Mouse (Mus musculus) lung, postnatal 25 days (tissue): ENCODE measurements at regions not wholly inside any gene's neighbourhood (a gene's known extent, or its start where the extent isn't known, plus 50 kb on each side); places are given as distances from the start of the nearest gene placed in this dataset.
A peak's percentile ranks its signal among the peaks of the same experiment; 100 is the strongest.
"Not testable (repeated sequence)": the region's sequence is repeated elsewhere in the genome, so short reads cannot be mapped to it uniquely, and the experiment has no call there.

Experiments used
- DNase-seq: peaks from one replicate; pipeline ENCODE4 v3.0.0; 2022; ENCODE audit warnings: low spot score

DNA sequence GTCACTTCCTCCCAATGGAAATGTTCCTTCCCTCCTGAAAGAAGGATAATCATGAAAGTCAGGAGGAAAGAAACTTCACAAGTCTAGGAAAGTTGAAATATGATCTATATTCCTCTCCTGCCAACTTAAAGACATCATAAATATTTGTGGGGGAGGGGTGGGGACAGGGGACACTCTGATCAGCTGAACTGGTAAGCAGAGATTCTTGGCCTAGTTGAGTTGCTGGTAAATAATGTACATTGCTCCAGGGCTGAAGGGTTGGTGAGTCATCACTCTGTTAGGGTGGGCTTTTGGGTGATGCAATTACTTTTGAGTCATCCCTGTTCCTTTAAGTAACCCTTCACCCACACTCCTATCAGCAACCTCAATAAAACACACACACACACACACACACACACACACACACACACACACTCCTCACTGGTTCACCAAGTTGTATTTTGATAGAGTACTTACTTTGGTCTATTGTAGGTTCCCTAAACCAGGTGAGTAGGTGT is 56.0 kb downstream of the Ccdc71l start:
- no peak for DNase-seq

DNA sequence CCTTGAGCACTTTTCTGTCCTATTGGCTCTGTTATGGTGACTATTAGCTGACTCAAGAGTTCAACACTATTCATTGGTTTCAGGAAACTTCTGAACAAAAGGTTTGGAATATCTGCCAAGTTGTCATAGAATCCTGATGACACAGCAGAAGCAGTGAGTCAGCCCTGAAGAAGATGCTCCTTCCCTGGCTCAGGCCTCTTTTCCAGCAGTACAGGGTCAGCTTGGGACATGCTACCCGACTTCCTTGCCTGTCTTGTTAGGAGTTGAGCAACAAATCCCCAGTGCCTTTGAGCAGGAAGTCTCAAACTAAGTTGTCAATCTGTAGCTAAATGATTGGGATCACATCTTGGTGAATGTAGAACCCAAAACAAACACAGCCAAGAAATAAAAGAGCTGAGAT is 56.6 kb downstream of the Ccdc71l start:
- DNase-seq = no peak

DNA sequence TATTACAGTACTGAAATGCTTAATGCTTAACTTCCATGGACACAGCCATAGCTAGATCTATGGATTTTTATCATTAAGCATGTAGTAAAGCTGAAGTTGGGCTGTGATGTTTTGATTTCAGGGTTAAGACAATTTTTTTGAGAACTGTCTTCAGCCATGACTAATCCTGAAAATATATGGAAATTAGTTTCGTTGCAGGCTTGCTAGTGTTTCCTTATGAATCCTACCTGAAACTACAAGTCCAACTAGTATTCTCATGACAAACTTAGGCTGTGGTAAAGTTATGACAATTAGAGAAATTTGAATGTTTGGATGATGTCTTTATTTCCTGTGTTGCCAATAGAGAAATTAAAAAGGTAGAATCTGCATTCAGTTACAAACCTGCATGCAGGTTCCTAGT is 59.7 kb downstream of the Ccdc71l start:
- DNase-seq = no peak

DNA sequence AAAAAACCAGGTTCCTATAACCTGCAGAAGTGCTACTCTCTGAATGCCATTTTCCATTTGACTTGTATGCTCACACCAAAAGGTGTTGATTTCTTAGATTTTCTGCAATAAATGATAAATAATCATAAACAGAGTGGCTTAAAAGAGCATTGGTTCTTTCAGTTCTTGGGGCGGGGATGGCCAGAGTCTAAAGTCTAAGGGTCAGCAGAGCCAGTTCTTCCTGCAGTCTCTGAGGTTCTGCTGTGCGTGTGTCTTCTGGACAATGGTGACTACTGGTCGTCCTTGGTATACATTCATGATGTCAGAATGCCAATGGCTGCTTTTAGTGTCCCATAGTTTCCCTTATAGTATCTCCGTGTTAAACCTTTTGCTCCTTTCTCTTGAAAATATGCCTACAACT is 66.3 kb downstream of the Ccdc71l start:
- no peak for DNase-seq

DNA sequence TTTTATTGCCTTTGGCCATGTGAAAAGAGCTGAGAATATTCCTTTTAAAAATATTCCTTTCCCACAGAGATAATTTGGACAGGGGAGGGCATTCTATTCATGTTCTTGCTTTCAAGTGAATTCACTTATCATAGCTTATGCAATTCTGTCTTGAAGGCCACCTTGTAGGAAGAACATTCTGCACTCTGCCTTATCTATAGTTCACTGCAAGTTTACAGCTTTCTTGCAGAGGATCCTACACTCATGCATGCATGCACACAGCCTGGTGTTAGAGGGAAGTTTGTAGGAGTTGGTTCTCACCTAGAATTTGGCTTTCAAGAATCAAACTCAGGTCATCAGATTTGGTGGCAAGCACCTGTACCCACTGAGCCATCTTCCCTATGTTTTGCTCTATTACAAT is 67.4 kb downstream of the Ccdc71l start:
- no peak for DNase-seq

DNA sequence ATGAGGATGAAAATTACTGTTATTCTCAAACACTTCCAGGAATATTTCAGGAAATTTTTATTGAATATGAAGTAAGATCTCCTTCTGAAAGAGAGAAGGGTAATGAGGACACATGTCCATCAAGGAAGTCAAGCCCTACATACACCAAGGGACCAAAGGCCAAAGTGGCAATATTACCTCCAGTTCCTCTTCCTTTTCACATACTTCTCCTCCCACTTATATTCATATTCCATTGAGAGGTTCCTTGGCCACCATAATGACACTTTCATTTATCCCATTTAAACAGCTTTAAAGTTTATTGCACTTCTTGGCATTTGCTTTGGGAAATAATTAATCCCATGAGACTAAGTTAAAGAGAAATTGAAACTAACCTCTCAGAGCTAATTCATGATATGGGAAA is 70.9 kb downstream of the Ccdc71l start:
- DNase-seq = no peak

DNA sequence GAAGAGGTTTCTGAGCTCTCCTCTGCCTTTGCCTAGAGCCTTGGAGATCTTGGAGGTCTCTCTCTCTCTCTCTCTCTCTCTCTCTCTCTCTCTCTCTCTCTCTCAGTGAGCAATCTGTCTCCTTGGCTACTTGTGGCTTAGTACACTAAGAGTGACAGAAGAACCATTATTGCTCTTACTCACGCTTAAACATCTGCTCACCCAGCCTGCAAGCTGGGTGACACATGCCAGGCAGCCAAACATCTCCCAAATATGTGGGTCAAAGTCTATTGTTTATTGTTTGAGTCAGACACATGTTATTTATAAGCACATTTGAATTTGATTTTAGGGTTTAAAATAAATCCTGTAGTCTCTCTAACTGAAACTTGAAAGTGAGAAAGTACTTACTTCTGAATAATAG is 72.7 kb downstream of the Ccdc71l start:
- DNase-seq = no peak

DNA sequence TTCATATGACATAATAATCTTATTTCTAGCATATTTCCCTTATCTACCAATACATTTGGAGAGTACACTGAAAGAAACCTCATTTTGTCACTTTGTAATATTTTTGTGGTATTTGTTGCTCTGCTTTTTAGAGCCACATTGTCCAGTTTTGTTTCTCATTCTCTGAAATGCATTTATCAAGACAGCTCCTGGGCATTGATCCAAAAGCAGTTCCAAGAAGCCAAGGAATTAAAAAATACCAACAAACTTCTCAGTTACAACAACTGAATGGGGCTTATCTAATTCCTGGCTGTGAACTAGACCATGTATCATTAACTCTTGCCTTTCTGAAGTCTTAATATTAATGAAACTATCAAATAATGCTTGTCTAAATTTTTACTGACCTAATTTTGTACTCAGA is 76.3 kb downstream of the Ccdc71l start:
- peak; percentile 23 for DNase-seq

DNA sequence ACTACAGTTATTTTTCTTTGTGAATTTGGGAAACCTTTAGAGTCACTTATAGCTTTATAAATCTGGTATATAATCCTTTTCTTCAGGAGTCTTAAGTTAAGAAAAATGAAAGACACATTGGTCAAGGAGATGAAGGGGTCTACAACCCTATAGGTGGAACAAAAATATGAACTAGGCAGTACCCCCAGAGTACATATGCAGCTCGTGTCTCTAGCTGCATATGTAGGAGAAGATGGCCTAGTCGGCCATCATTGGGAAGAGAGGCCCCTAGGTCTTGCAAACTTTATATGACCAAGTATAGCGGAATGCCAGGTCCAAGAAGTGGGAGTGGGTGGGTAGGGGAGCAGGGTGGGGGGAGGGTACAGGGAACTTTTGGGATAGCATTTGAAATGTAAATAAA is 76.7 kb downstream of the Ccdc71l start:
- not testable (repeated sequence) for DNase-seq

DNA sequence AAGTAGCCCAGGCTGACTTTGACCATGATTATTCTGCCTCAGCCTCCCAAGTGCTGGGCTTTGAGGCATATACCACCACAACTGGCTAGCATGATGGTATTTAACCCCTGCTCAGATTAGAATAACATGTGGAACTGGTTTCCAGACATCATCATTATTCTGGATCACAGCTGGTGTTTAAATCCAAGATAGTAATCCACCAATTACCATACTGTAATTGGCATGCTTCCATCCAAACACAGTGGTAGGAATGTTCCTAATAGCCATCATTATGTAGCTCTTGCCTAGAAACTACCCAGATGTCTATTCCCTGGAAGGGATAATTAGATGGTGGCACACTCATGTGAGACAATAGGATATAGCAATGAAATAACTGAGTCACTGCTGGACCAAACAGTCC is 77.4 kb downstream of the Ccdc71l start:
- no peak for DNase-seq

DNA sequence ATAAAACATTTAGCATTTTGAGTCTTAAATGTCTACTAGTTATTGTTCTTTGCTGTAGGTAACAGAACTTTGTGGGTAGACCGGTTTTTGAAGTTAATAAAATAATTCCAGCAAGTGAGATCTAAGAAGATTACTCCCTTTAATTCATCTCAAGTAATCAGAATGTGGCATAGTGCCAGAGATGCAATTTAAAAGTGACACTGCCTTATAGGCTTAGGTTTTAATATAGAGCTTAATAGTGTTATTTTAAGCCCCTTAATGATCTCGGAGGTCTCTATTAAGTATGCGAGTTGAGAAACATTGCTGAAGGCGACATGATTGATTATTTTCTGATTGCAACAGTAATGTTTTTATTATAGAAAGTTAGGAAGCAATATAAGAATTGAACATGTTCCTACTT is 78.3 kb downstream of the Ccdc71l start:
- DNase-seq = no peak

DNA sequence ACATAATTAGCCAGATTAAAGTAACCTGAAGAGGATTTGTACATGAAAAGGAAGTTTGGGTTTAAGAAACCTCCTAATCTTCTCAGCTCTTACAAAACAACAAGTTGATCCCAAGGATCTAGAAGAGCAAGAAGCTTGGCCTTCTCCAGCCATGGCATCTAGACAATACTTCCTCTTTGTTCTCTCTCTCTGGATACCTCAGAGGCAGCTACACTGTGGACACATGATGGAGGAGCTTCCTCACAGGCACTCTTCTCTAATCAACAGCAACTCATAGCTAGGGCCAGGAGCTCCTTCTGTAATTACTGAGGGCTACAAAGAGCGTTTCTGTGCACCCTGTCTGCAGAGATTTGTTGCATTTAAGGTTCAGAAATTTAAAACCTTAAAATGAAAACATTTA is 79.9 kb downstream of the Ccdc71l start:
- DNase-seq = no peak

DNA sequence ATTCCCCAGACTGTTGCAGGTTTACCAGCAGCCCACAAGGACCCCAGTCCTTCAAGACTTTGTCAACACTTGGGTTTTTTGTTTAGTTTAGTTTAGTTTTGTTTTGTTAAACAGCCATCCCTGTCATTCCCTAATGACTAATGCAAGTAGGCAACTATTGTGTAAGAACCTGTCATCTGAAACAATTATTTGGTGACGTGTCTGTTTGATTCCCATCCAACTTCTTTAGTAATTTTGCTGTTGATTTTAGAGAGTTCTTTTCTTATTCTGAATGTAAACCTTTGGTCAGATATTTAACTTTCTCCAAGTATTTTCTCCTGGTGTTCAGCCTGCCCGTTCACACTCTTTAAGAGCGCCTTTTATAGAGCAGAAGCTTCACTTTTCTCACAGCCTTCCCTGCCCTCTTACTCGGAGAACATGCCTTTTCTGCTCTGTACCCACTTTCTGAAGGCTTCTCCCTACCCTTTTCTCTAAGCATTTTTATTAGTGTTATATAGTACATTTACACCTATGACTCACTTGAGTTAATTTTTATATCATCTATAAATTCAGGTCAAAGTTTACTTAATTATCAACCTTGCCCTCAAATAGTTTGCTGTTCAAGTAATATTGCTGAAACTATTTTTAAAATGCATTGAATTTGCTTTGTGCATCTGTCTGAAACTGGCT is 82.0 kb downstream of the Ccdc71l start:
- no peak for DNase-seq

DNA sequence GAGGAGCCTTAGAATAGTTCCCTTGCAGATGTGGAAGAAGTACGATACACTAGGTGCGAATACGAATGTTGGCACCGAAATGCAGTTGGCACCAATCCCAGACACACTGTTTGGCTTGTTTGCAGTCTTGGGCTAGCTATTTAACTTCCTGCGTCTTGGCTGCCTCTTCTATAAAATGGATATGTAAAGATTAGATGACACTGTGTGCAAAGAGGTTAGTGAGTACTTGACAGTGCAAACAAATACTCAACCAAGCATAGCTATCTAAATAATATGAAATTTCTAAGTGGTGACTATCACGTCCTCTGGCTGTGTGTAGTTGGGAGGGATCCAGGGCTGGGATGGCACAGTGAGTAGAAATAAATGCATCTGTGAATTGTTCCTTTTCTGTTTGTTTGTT is 86.9 kb downstream of the Ccdc71l start:
- DNase-seq = peak; percentile 72

DNA sequence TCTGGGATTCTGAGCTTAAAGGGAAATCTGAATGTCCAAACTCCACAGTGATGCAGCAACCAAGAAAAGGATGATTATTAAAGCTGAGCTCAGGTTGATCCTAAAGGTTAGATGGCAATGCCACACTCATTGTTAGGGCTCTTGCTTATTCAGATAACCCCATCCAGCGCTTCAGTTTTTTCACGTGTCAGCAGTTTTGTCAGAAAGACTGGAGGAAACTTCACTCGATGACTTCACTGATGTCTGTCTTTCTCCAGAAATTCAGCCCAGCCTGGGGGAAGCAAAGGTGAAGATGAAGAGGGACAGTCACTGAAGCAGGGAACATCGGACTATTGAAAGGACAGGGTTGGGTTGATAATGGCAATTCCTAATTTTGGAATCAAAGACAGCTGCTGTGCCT is 91.4 kb downstream of the Ccdc71l start:
- no peak for DNase-seq

DNA sequence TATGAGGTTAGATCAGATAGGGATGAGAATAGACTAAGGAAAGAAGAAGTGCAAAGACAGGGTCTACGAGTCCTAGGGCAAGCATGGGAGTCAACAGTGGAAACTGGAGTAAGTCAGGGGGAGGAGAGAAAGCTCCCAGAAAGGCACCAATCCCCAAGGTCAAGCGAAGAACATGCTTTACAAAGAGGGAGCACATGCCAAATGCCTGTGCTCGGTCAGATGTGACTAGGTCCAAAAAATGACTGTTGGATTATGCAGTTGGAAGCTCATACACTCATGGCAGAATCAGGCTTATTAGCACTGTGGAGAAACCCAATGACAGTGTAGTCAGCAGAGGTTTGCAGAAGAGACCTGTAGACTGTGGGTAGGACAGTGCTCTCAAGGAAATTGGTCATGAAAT is 100.9 kb downstream of the Ccdc71l start:
- DNase-seq = no peak

DNA sequence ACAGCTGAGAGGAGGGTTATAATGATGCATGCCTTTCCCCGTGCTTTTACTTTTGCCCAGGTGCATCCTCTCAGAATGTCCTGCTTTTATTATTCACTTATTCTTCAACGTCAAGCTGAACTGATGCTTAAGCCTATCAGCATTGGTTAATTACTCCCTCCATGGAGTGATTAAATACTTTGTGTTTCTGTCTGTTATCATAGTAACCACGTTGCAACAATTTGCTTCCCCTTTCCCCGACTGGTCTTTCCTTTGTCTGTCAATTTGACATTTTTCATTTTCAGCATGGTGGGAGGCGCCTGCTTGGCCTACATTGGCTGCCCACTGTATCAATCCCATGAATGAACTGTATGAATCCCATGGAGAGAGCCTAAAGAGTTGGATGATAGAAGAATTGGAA is 101.8 kb downstream of the Ccdc71l start:
- DNase-seq = no peak

DNA sequence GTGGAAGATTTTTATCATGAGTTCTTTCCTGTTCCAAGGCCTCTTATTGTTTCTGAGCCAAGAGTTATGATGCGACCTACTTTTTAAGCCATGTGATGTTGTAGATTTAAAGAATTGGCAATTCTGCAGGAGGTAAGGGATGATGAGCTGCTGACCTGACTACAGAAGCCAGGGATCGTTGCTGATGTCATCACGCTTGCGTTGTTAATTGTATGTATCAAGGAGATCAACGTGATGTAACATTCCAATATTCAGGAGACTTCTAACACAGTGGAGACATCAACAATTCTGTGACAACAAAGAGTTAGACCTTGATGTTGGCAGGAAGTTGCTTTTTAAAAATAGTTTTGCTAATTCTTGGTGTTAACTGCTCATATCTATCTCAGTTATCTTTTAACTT is 102.5 kb downstream of the Ccdc71l start:
- DNase-seq = no peak

DNA sequence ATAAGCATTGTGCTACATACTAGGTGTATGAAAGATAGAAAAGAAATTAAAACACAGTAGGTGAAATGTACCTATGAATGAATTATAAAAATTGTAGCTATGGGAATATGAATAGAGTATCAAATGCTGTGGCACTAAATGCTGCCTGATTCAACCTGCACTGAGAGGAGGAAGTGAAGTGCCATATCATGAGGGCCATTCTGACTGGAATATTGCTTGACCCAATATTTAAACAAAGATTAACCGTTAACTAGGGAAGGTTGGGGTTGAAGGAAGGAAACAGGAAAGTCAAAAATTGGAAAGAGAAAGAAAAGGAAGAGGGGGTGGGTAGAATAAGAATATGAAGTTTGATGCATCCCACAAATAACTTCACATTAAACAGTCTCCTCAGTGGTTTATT is 103.8 kb downstream of the Ccdc71l start:
- peak; percentile 34 for DNase-seq

DNA sequence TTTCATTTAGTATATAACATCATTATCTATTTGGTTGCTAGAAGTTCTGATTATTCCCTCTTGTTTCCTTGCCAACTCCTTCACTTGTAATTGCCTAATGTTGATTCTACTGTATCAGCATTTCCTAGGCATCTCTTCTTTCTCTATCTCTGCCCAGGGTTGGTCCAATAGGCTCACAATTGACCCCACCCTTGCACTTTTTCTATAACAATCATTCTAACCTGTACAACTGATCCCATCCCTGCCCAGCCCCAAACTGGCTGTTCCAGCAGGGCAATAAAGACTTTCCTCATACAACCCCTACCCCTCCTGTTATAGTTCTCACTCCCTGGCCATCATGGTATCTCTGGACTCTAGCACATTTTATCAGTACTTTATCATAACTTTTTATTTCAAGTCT is 104.3 kb downstream of the Ccdc71l start:
- no peak for DNase-seq

DNA sequence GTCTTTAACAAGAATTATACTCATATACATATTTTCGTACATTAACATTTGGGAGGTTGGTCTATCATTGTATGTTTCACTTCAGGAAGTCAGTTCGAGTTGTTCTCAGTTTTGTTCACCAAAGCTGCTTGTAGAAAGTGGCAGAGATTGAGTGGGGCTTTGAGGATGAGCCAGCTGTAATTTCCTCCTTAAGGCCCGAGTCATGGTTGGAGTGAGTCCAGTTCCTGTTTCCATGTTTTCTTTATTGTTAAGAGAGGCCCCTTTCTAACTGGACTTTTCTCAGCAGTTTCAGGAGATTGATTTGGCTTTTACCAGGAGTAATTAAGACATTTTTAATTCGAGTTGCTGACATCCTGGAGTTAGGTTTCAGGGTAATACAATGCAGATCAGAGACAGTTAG is 107.7 kb downstream of the Ccdc71l start:
- DNase-seq = no peak

DNA sequence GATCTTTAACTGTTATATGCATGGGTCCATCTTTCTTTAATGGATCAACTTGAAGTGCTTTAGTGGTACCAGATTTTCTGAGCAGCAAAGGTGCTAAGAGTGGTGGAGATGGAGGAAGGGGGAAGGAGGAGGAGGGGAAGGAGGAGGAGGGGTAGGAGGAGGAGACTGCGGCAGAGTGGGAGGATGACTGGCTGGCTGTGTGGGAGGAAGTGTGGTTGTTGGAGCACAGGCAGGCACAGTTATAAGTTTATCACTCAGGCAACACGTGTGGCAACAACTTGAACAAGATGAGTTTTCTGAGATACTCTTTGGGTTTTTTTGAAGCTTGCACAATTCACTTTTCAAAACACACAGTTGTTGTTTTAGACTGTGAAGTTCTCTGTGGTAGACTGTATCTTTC is 108.2 kb downstream of the Ccdc71l start:
- DNase-seq = no peak

DNA sequence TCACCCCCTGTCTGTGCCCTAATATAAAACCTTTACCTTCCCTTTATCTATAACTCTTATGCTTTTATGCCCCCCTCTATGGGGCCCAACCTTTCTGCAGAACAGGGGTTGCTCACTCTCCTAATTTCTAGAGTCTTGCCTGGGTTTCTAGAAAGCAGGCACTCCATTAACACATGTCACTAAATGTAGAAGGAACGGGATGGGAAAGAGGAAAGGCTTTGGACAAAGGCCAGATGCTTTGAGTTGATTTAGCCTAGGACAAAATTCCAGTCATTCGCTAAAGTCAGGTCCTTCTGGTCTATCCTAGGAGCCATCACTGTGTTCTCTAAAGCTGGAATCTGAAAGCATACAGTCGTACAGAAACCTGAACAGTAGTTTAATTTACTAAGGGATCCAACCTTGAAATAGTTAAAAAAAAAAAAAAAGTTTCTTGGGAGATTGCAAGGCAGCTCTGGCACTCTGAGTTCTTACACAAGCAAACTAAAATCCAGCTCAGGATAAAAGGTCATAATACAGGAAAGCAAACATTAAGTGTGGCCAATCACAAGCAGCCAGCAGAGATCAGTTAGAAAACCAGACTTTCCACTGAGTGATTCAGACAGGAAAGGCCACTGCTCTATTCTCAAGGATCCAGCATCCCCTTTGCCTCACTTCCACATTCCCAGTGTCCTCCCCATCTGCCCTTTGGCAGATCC is 109.5 kb downstream of the Ccdc71l start:
- DNase-seq = peak; percentile 36

DNA sequence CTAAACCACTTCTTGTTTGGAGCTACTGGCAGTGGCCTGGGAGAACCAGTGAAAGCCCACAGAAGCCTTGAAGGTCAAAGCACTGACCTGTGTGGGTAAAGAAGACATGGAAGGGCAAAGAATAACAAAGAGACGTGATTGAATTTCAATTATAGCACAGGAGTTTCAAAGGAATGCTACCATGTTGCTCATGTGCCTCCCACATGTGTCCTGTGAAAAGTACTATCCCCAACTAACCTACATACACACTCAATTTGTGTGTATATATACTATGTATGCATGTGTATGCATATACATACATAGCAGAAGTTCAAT is 110.0 kb downstream of the Ccdc71l start:
- no peak for DNase-seq
